Mouse (Mus musculus): ENCODE results near the gene Agt. TPM values are rescaled to one million over a fixed set of nuclear protein-coding genes. Genes with fewer than 3 reads are reported as not detected.

Gene Agt
- total and polyA plus RNA-seq, 3 experiments = not detected

- H3K4me3 ChIP-seq (replicated peaks in 1 of 3; ENCODE audit: low read depth in 2 of 3, low read length in 2 of 3, poor library complexity in 1 of 3) = no peak overlapping the region
- H3K9me3 ChIP-seq (replicated peaks; ENCODE audit: low read length) = no peaks in the 10 kb centered on the region
- no peak overlapping the region for H3K27ac ChIP-seq (ENCODE audit: insufficient read depth, low read depth)
- TF ChIP-seq ELF1 (IDR thresholded peaks at IDR 0.05; ENCODE audit: low read depth, low read length) = no peak
- no peak for TF ChIP-seq ETS1 (conservative IDR thresholded peaks at IDR 0.05; ENCODE audit: low read depth, low read length)
- no peak for TF ChIP-seq ZNF384 (IDR thresholded peaks at IDR 0.05; ENCODE audit: low read depth, low read length)
- TF ChIP-seq IRF4 (IDR thresholded peaks at IDR 0.05; ENCODE audit: low read depth, low read length) = no peak
- no peak for TF ChIP-seq MEF2A (IDR thresholded peaks at IDR 0.05; ENCODE audit: borderline replicate concordance, low read depth, low read length)
- no peak for TF ChIP-seq MAX (IDR thresholded peaks at IDR 0.05; ENCODE audit: low read length)
- no peak for TF ChIP-seq CHD1 (IDR thresholded peaks at IDR 0.05; ENCODE audit: low read depth, low read length)
- TF ChIP-seq KAT2A (IDR thresholded peaks at IDR 0.05; ENCODE audit: insufficient replicate concordance, low read length) = no peak
- TF ChIP-seq CTCF (conservative IDR thresholded peaks at IDR 0.05 in 1 of 2, IDR thresholded peaks at IDR 0.05 in 1 of 2; ENCODE audit: low read depth in 2 of 2, low read length in 2 of 2) = no peak
- peaks cover 68 to 89% of the 10 kb centered on the region in 2 experiments for H3K36me3 ChIP-seq (replicated peaks in 1 of 2; ENCODE audit: control insufficient read depth in 1 of 2, insufficient read depth in 1 of 2, low read length in 1 of 2)
- no peak overlapping the region for H3K4me2 ChIP-seq (ENCODE audit: insufficient read depth, low read depth, poor library complexity, severe bottlenecking)
- in situ Hi-C loops (cut with MboI; ENCODE audit: low pct_ligation_motif_present, low pct_unique_long_range_greater_than_20kb, low sequenced_read_pairs) (no loop called here), dilution Hi-C loops (cut with MboI; ENCODE audit: extremely low pct_ligation_motif_present, extremely low pct_unique_long_range_greater_than_20kb, low sequenced_read_pairs) (no loop called here)
- H3K9ac ChIP-seq (ENCODE audit: insufficient read depth, low read depth) = no peak overlapping the region
- DNase-seq (ENCODE audit: extremely low read depth) = no peak
- no peaks in the 10 kb centered on the region for H3K27me3 ChIP-seq (replicated peaks)
- no peaks in the 10 kb centered on the region for H3K4me1 ChIP-seq (ENCODE audit: control insufficient read depth in 1 of 2, insufficient read depth in 2 of 2)
- no peaks in the 10 kb centered on the region for H3K79me2 ChIP-seq (replicated peaks; ENCODE audit: control insufficient read depth, extremely low read depth, insufficient read depth, poor library complexity, severe bottlenecking)
Observed at GRCm38 (mm10) chr8:124532626-124533025, 36.9 kb downstream of the Agt start.

- TF ChIP-seq MEF2A (IDR thresholded peaks at IDR 0.05; ENCODE audit: borderline replicate concordance, low read depth, low read length) = no peak
- TF ChIP-seq UBTF (IDR thresholded peaks at IDR 0.05; ENCODE audit: low read depth, low read length) = no peak
- no peak for TF ChIP-seq PAX5 (IDR thresholded peaks at IDR 0.05; ENCODE audit: low read length)
- no peak for TF ChIP-seq KAT2A (IDR thresholded peaks at IDR 0.05; ENCODE audit: insufficient replicate concordance, low read length)
- no peak for TF ChIP-seq ZMIZ1 (IDR thresholded peaks at IDR 0.05; ENCODE audit: low read depth, low read length)
- no peak for TF ChIP-seq MXI1 (IDR thresholded peaks at IDR 0.05; ENCODE audit: low read depth, low read length)
- no peak for TF ChIP-seq RCOR1 (conservative IDR thresholded peaks at IDR 0.05; ENCODE audit: low read depth, low read length)
- TF ChIP-seq E2F4 (IDR thresholded peaks at IDR 0.05; ENCODE audit: insufficient replicate concordance, low read depth, low read length) = no peak
- no peak for TF ChIP-seq USF1 (IDR thresholded peaks at IDR 0.05; ENCODE audit: low read depth, low read length)
- TF ChIP-seq CHD2 (IDR thresholded peaks at IDR 0.05; ENCODE audit: low read length) = no peak
- TF ChIP-seq CTCF (conservative IDR thresholded peaks at IDR 0.05 in 1 of 2, IDR thresholded peaks at IDR 0.05 in 1 of 2; ENCODE audit: low read depth in 2 of 2, low read length in 2 of 2) = no peak
- TF ChIP-seq POLR2AphosphoS2 (IDR thresholded peaks at IDR 0.05; ENCODE audit: low read depth, low read length) = no peak
- TF ChIP-seq GABPA (IDR thresholded peaks at IDR 0.05; ENCODE audit: insufficient replicate concordance, low read depth, low read length) = no peak
- no peak for TF ChIP-seq IRF4 (IDR thresholded peaks at IDR 0.05; ENCODE audit: low read depth, low read length)
- TF ChIP-seq ZNF384 (IDR thresholded peaks at IDR 0.05; ENCODE audit: low read depth, low read length) = no peak
- no peak for TF ChIP-seq ZC3H11A (IDR thresholded peaks at IDR 0.05; ENCODE audit: low read depth, low read length)
- TF ChIP-seq RAD21 (IDR thresholded peaks at IDR 0.05; ENCODE audit: low read depth, low read length) = no peak
- DNase-seq (ENCODE audit: extremely low read depth) = no peak
- Histone ChIP-seq H3K36me3 (replicated peaks in 1 of 2; ENCODE audit: control insufficient read depth in 1 of 2, insufficient read depth in 1 of 2, low read length in 1 of 2) (peaks cover 71 to 96% of the 10 kb centered on the region in 2 experiments), H3K4me3 (replicated peaks in 1 of 3; ENCODE audit: low read depth in 2 of 3, low read length in 2 of 3, poor library complexity in 1 of 3) (no peak overlapping the region), H3K27me3 (replicated peaks) (no peaks in the 10 kb centered on the region), H3K9ac (ENCODE audit: insufficient read depth, low read depth) (no peak overlapping the region), H3K4me1 (ENCODE audit: control insufficient read depth in 1 of 2, insufficient read depth in 2 of 2) (no peaks in the 10 kb centered on the region), H3K27ac (ENCODE audit: insufficient read depth, low read depth) (no peak overlapping the region), H3K79me2 (replicated peaks; ENCODE audit: control insufficient read depth, extremely low read depth, insufficient read depth, poor library complexity, severe bottlenecking) (no peaks in the 10 kb centered on the region), H3K9me3 (replicated peaks; ENCODE audit: low read length) (no peaks in the 10 kb centered on the region), H3K4me2 (ENCODE audit: insufficient read depth, low read depth, poor library complexity, severe bottlenecking) (no peak overlapping the region)
- dilution Hi-C loops (cut with MboI; ENCODE audit: extremely low pct_ligation_motif_present, extremely low pct_unique_long_range_greater_than_20kb, low sequenced_read_pairs) (no loop called here), in situ Hi-C loops (cut with MboI; ENCODE audit: low pct_ligation_motif_present, low pct_unique_long_range_greater_than_20kb, low sequenced_read_pairs) (no loop called here)
Observed at GRCm38 (mm10) chr8:124530996-124531395, 38.5 kb downstream of the Agt start.

Data from CH12.LX (cell line).